Mouse (Mus musculus) C2C12 (cell line): ENCODE measurements around the gene Ppm1e.

Experiments used
- CEBPB ChIP-seq: IDR thresholded peaks from one replicate; pipeline ENCODE4 v1.6.1; 2011; ENCODE audit warnings: low read depth, mild to moderate bottlenecking, control low read depth, moderate library complexity
- CTCF ChIP-seq: IDR thresholded peaks from one replicate; pipeline ENCODE4 v1.5.1; 2011; ENCODE audit not compliant: control insufficient read depth, insufficient read depth, insufficient read length
- MAX ChIP-seq: IDR thresholded peaks from one replicate; pipeline ENCODE4 v1.6.1; 2011; ENCODE audit warnings: mild to moderate bottlenecking, control low read depth
- MYOG ChIP-seq: IDR thresholded peaks from one replicate; pipeline ENCODE4 v1.6.1; 2011; ENCODE audit not compliant: control insufficient read depth, insufficient read length; ENCODE audit errors: extremely low read depth

- TF ChIP-seq MYOG (no peak), CTCF (no peak), MAX (no peak), CEBPB (no peak)
Measured at GRCm38 (mm10) chr11:87222686-87223085, 136.1 kb downstream of the Ppm1e start.
